Mouse (Mus musculus) hindbrain, embryonic 11.5 days (tissue): ENCODE results near the gene Gsg1l. TPM values are rescaled to one million over a fixed set of nuclear protein-coding genes. Genes with fewer than 3 reads are reported as not detected.

ENCODE experiments used
- ATAC-seq: fragments of 200-750 bp; cut with Nextera tagmentation; 2 replicates; pipeline ENCODE4 v1.8.0; 2017; ENCODE audit warnings: mild to moderate bottlenecking, moderate TSS enrichment, moderate library complexity; ENCODE audit not compliant: low FRiP score
- DNase-seq: peaks from one replicate; pipeline ENCODE4 v3.0.0-alpha.2; 2015; ENCODE audit warnings: low spot score
- H3K27ac ChIP-seq: fragments of 300-500 bp; sonication (generic); 2 replicates; pipeline ENCODE4 v1.5.1; 2014; ENCODE audit warnings: mild to moderate bottlenecking, low read depth, low read length
- H3K27me3 ChIP-seq: fragments of 300-500 bp; sonication (generic); 2 replicates; pipeline ENCODE4 v1.6.1; 2014; ENCODE audit warnings: mild to moderate bottlenecking, low read length, moderate library complexity, mixed read lengths; ENCODE audit not compliant: control insufficient read depth, insufficient read depth
- H3K36me3 ChIP-seq: fragments of 300-500 bp; sonication (generic); 2 replicates; pipeline ENCODE4 v1.6.1; 2014; ENCODE audit warnings: mild to moderate bottlenecking, low read length, moderate library complexity, mixed read lengths; ENCODE audit not compliant: control insufficient read depth, insufficient read depth
- H3K4me1 ChIP-seq: fragments of 300-500 bp; sonication (generic); replicated peaks from 2 replicates; pipeline ENCODE4 v1.6.1; 2014; ENCODE audit warnings: low read length, mixed read lengths; ENCODE audit not compliant: control insufficient read depth, insufficient read depth
- H3K4me2 ChIP-seq: fragments of 300-500 bp; sonication (generic); replicated peaks from 2 replicates; pipeline ENCODE4 v1.6.1; 2014; ENCODE audit warnings: mild to moderate bottlenecking, low read depth, low read length
- H3K4me3 ChIP-seq: fragments of 300-500 bp; sonication (generic); 2 replicates; pipeline ENCODE4 v1.5.1; 2014; ENCODE audit warnings: low read depth, low read length
- H3K9ac ChIP-seq: fragments of 300-500 bp; sonication (generic); 2 replicates; pipeline ENCODE4 v1.6.1; 2014; ENCODE audit warnings: low read depth, low read length
- H3K9me3 ChIP-seq: fragments of 300-500 bp; sonication (generic); 2 replicates; pipeline ENCODE4 v1.6.1; 2016; ENCODE audit warnings: low read length; ENCODE audit not compliant: control insufficient read depth
- WGBS: fragments of 180-500 bp; shearing (Covaris S2); extraction: QIAGEN DNeasy Blood & Tissue Kit; methylation state at CpG from one replicate; pipeline ENCODE4 v1.1.7; 2014; 5-methylcytosine and 5-hydroxymethylcytosine counted together
- polyA plus RNA-seq: library from polyadenylated mRNA; unstranded; fragments of >200 nt; fragmentation: Nextera tagmentation; extraction: Ambion mirVana; gene quantifications from 2 replicates; pipeline ENCODE4 v1.2.1, GENCODE M21; 2014

Gene Gsg1l
- polyA plus RNA-seq, 1 experiment from 2014 or later = 2.7 TPM

GRCm38 (mm10) chr7:125897059-125897458 lies 185.2 kb downstream of the Gsg1l start:
- ATAC-seq (no peak), DNase-seq (no peak)
- Histone ChIP-seq H3K4me2 (no peak overlapping the region), H3K27ac (no peak overlapping the region), H3K27me3 (no peaks in the 10 kb centered on the region), H3K9me3 (no peaks in the 10 kb centered on the region), H3K36me3 (no peaks in the 10 kb centered on the region), H3K4me1 (no peaks in the 10 kb centered on the region), H3K4me3 (no peak overlapping the region), H3K9ac (no peak overlapping the region)
- WGBS = 85% methylated on average over 4 of the region's 4 CpGs

DNA sequence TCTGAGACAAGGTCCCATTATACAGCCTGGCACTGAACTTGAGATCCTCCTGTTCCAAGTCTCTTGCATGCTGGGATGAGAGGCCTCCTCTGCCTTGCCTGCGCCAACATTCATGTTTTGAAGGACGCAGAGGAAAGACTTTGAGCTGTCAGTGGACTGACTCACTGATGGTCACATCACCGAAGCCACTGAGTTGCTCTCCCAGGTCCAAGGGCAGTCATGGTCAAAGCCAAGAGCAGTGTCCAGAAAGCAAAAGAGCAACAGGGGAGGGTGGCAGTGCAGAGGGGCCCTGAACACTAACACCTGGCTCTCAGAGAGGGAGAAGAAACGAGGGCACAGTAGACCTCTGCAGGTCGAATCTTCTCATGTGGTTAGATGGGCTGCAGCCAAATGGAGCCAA lies 188.6 kb downstream of the Gsg1l start:
- no peak overlapping the region for H3K9ac ChIP-seq

DNA sequence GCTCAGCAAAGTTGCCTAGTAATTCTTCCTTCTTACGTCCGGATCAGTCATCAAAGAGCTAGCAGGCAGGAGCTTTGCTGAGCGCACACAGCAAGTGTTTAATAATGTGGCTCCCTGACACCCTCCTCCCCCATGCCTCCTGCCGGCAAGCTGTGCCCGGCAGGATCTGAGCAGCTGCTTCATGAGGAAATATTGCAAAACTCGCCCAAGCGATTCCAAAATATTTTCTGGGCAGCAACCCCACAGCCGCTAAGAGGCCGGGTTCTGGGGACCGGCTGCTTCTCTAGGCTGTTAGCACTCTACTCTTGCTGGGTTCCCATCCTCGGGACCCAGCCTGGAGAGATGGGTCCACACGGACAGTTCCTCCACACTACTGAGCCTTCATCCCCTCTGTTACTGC lies 193.8 kb downstream of the Gsg1l start:
- no peak overlapping the region for H3K4me3 ChIP-seq
- no peaks in the 10 kb centered on the region for H3K27me3 ChIP-seq
- no peaks in the 10 kb centered on the region for H3K36me3 ChIP-seq
- no peaks in the 10 kb centered on the region for H3K9me3 ChIP-seq
- ATAC-seq (no peak), DNase-seq (no peak)
- H3K27ac ChIP-seq = no peak overlapping the region
- 59% methylated on average over 12 of the region's 12 CpGs for WGBS
- no peaks in the 10 kb centered on the region for H3K4me1 ChIP-seq
- no peak overlapping the region for H3K4me2 ChIP-seq
- no peak overlapping the region for H3K9ac ChIP-seq

More for the DNA sequence above, 188.6 kb downstream of the Gsg1l start:
- no peaks in the 10 kb centered on the region for H3K9me3 ChIP-seq
- H3K27me3 ChIP-seq = no peaks in the 10 kb centered on the region
- no peaks in the 10 kb centered on the region for H3K4me1 ChIP-seq
- 95% methylated on average over 5 of the region's 5 CpGs for WGBS
- DNase-seq (no peak), ATAC-seq (no peak)
- no peaks in the 10 kb centered on the region for H3K36me3 ChIP-seq
- H3K27ac ChIP-seq = no peak overlapping the region
- no peak overlapping the region for H3K4me3 ChIP-seq
- no peak overlapping the region for H3K4me2 ChIP-seq

- Histone ChIP-seq H3K4me3 (no peak overlapping the region), H3K9ac (no peak overlapping the region), H3K4me1 (no peaks in the 10 kb centered on the region), H3K4me2 (no peak overlapping the region), H3K36me3 (no peaks in the 10 kb centered on the region), H3K27ac (no peak overlapping the region), H3K9me3 (no peaks in the 10 kb centered on the region), H3K27me3 (no peaks in the 10 kb centered on the region)
- ATAC-seq = no peak
- DNase-seq = no peak
- 88% methylated on average over 5 of the region's 5 CpGs for WGBS
Measured at GRCm38 (mm10) chr7:125887761-125888160, 194.4 kb downstream of the Gsg1l start.

- DNase-seq = peak; percentile 39
- WGBS = 46% methylated on average over 4 of the region's 4 CpGs
- H3K27ac ChIP-seq = no peak overlapping the region
Measured at GRCm38 (mm10) chr7:125887124-125887523, 195.1 kb downstream of the Gsg1l start.

DNA sequence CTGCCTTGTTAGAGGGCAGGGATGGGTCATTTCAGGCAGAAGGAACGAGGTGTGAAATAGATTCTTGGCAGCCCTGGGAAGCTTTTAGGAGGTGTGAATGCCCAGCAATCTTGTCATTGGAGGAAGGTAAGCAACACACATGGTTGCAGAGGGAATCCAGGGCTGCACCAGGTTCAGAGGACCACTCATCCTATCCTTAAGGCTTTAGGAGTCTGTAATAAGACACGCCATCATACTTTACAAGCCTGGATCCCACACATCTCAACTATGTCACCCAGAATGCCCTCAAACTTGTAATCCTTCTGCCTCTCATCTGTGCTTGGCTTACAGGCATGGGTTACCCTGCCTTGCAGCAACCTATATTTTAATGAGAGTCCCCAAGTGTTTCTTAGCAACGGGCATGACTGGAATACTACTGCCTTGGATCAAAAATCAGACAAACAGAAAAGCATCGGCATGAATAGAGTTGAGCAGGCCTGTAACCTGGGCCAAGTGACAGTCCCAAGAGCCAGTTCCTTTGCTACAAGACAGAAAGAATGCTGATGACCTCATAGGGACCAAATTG lies 196.0 kb downstream of the Gsg1l start:
- ATAC-seq (no peak), DNase-seq (no peak)
- Histone ChIP-seq H3K27ac (no peak overlapping the region), H3K4me3 (no peak overlapping the region), H3K36me3 (no peaks in the 10 kb centered on the region), H3K4me1 (no peaks in the 10 kb centered on the region), H3K9ac (no peak overlapping the region), H3K4me2 (no peak overlapping the region), H3K9me3 (no peaks in the 10 kb centered on the region), H3K27me3 (no peaks in the 10 kb centered on the region)
- WGBS = 74% methylated on average over 4 of the region's 4 CpGs

More at GRCm38 (mm10) chr7:125887124-125887523, 195.1 kb downstream of the Gsg1l start:
- Histone ChIP-seq H3K9me3 (no peaks in the 10 kb centered on the region), H3K9ac (no peak overlapping the region), H3K4me3 (no peak overlapping the region), H3K36me3 (no peaks in the 10 kb centered on the region), H3K27me3 (no peaks in the 10 kb centered on the region), H3K4me1 (no peaks in the 10 kb centered on the region), H3K4me2 (no peak overlapping the region)
- no peak for ATAC-seq

- Histone ChIP-seq H3K4me2 (no peak overlapping the region), H3K9me3 (no peaks in the 10 kb centered on the region), H3K4me1 (no peaks in the 10 kb centered on the region), H3K27ac (no peak overlapping the region), H3K27me3 (no peaks in the 10 kb centered on the region), H3K9ac (no peak overlapping the region), H3K36me3 (no peaks in the 10 kb centered on the region), H3K4me3 (no peak overlapping the region)
- 72% methylated on average over 2 of the region's 2 CpGs for WGBS
- DNase-seq = no peak
- ATAC-seq = no peak
Measured at GRCm38 (mm10) chr7:125883232-125883631, 199.0 kb downstream of the Gsg1l start.

DNA sequence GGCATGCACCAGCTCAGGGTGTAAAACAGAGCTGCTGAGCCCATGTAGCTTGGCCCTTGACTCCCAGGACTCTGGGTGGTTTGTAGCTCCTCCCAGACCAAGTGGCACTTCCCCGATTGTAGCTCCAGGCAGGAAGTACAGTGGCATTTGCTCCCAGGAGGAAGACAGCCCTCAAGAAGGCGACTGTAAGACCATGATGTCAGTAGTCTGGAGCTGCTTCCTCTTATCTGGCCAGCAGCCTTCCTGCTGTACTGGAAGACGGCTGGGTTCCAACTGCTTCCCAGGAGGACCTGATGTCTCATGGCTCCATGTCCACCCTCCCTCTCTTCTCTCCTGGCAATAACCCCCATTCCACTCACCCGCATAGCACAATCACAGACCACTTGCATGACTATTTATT lies 204.2 kb downstream of the Gsg1l start:
- ATAC-seq = no peak
- WGBS = 77% methylated on average over 4 of the region's 4 CpGs
- Histone ChIP-seq H3K4me1 (no peaks in the 10 kb centered on the region), H3K9ac (no peak overlapping the region), H3K36me3 (no peaks in the 10 kb centered on the region), H3K27ac (no peak overlapping the region), H3K9me3 (no peaks in the 10 kb centered on the region), H3K27me3 (no peaks in the 10 kb centered on the region), H3K4me3 (no peak overlapping the region), H3K4me2 (no peak overlapping the region)
- no peak for DNase-seq

GRCm38 (mm10) chr7:125873971-125874495 lies 208.2 kb downstream of the Gsg1l start:
- H3K4me1 ChIP-seq = peaks cover 15% of the 10 kb centered on the region
- no peak for DNase-seq
- ATAC-seq = no peak
- H3K4me3 ChIP-seq = no peak overlapping the region
- no peak overlapping the region for H3K27ac ChIP-seq
- no peaks in the 10 kb centered on the region for H3K9me3 ChIP-seq
- no peak overlapping the region for H3K9ac ChIP-seq
- no peaks in the 10 kb centered on the region for H3K27me3 ChIP-seq
- no peaks in the 10 kb centered on the region for H3K36me3 ChIP-seq
- H3K4me2 ChIP-seq = no peak overlapping the region
- WGBS = 93% methylated on average over 6 of the region's 6 CpGs
